Mouse (Mus musculus): ENCODE results near the gene Tert.

DNA sequence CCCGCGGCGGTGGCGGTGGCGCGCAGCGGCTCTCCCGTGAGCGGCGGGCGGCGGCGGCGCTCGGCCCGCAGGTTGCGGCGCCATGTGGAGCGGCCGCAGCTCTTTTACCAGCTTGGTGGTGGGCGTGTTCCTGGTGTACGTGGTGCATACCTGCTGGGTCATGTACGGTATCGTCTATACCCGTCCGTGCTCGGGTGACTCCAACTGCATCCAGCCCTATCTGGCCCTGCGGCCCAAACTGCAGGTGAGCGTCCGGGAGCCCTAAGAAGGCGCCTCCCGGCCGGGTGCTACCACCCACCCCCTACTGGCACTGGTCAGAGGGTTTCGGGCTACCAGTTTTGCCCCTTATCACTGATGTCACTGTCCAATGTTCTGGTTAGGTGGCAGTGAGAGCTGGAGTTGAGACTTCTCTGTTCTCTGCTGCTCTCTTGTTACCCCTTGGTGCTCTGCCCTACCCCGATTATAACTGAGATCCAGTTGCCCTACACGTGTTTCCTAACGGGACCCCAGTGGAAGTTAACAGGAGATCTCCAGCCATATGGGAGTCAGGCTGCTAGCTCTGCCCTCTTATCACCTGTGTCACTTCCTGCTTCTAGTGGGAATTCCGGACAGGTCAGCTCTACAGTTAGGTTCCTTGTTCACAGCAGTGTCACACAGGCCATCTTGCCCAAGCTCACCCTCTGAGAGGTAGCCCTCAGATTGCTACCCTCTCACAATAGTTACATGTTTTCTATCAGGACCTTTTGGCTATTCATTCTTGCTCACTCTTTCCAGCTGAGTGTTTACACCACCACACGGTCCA is 22.4 kb upstream of the Tert start:
- no peak for TF ChIP-seq POLR2A (IDR thresholded peaks at IDR 0.05; ENCODE audit: insufficient read depth, low read depth, low read length)
- no peak for TF ChIP-seq CTCF (IDR thresholded peaks at IDR 0.05)
- no peak for TF ChIP-seq EP300 (IDR thresholded peaks at IDR 0.05; ENCODE audit: insufficient read depth, low read depth, low read length)
